Mouse (Mus musculus) cerebellum, adult 2 months (tissue): Measurements from ENCODE around the gene Gm42791.

Experiments used
- CTCF ChIP-seq: fragments of 200-500 bp; IDR thresholded peaks from 2 replicates; pipeline ENCODE4 v1.5.1; 2011; ENCODE audit warnings: low read depth, mild to moderate bottlenecking, control low read depth, low read length, moderate library complexity, borderline replicate concordance; ENCODE audit not compliant: insufficient read depth
- POLR2A ChIP-seq: fragments of 200-500 bp; IDR thresholded peaks from 2 replicates; pipeline ENCODE4 v1.6.1; 2011; ENCODE audit warnings: low read length, control low read depth, borderline replicate concordance; ENCODE audit not compliant: insufficient read depth

DNA sequence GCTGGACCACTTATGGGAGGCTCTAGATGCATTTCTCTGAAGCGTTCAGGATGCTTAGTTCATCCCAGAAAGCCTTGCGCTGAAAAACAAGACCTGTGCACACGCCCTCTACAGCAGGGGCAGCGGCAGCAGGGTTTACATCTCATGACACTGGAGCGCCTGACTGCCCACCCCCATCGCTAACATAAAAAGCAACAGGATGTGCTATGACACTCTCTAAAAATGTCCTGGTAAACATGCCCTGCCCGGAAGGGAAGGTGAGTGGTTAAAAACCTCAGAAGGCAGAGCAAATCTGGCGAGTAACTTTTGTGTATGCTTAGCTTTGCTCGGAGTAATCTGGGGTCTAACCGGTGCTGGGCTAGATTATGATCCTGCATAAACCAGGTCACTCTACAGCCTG, 128.4 kb downstream of the Gm42791 start:
- no peak for TF ChIP-seq CTCF
- TF ChIP-seq POLR2A: no peak
